Mouse (Mus musculus) heart, adult 11 months (tissue): ENCODE measurements at regions not wholly inside any gene's neighbourhood (a gene's known extent, or its start where the extent isn't known, plus 50 kb on each side); places are given as distances from the start of the nearest gene placed in this dataset.

Experiments used
- DNase-seq: peaks from one replicate; pipeline ENCODE4 v3.0.0; 2022

GRCm38 (mm10) chr13:35079685-35080084, 52.8 kb upstream of the Eci2 start:
- DNase-seq: peak; percentile 9

GRCm38 (mm10) chr13:35085386-35085785, 58.5 kb upstream of the Eci2 start:
- DNase-seq: no peak

GRCm38 (mm10) chr13:35087246-35088040, 60.5 kb upstream of the Eci2 start:
- peak; percentile 93 for DNase-seq

GRCm38 (mm10) chr13:35091155-35091554, 64.3 kb upstream of the Eci2 start:
- no peak for DNase-seq

- no peak for DNase-seq
Observed at GRCm38 (mm10) chr13:35119782-35120181, 92.9 kb upstream of the Eci2 start.

- DNase-seq: no peak
Observed at GRCm38 (mm10) chr13:35129475-35129874, 102.6 kb upstream of the Eci2 start.

- DNase-seq: peak; percentile 96
Observed at GRCm38 (mm10) chr13:35131272-35132185, 104.6 kb upstream of the Eci2 start.

GRCm38 (mm10) chr13:35151629-35152028, 124.7 kb upstream of the Eci2 start:
- DNase-seq: no peak

- peak; percentile 66 for DNase-seq
Observed at GRCm38 (mm10) chr13:35159456-35159855, 132.6 kb upstream of the Eci2 start.

- peak; percentile 55 for DNase-seq
Observed at GRCm38 (mm10) chr13:35160767-35161166, 133.9 kb upstream of the Eci2 start.

- no peak for DNase-seq
Observed at GRCm38 (mm10) chr13:35166080-35166479, 139.2 kb upstream of the Eci2 start.

GRCm38 (mm10) chr13:35166831-35167541, 140.1 kb upstream of the Eci2 start:
- DNase-seq: peak; percentile 97

- DNase-seq: no peak
Observed at GRCm38 (mm10) chr13:35171562-35172254, 144.8 kb upstream of the Eci2 start.

- no peak for DNase-seq
Observed at GRCm38 (mm10) chr13:35173522-35173921, 146.6 kb upstream of the Eci2 start.

- DNase-seq: no peak
Observed at GRCm38 (mm10) chr13:35175587-35175986, 148.7 kb upstream of the Eci2 start.

GRCm38 (mm10) chr13:35177305-35177704, 150.4 kb upstream of the Eci2 start:
- DNase-seq: peak; percentile 33

- peak; percentile 97 for DNase-seq
Observed at GRCm38 (mm10) chr13:35189028-35189711, 162.3 kb upstream of the Eci2 start.

GRCm38 (mm10) chr13:35202069-35202468, 175.2 kb upstream of the Eci2 start:
- DNase-seq: no peak

GRCm38 (mm10) chr13:35208319-35208718, 181.4 kb upstream of the Eci2 start:
- DNase-seq: no peak

GRCm38 (mm10) chr13:35209551-35209950, 182.7 kb upstream of the Eci2 start:
- peak; percentile 96 for DNase-seq

GRCm38 (mm10) chr13:35211834-35212233, 184.9 kb upstream of the Eci2 start:
- no peak for DNase-seq

- peak; percentile 91 for DNase-seq
Observed at GRCm38 (mm10) chr13:35212276-35212675, 185.4 kb upstream of the Eci2 start.
